13 mouse cellular contexts compared by ENCODE assay signal in genomic region chr12:86961589-86962344, GRCm38 (mm10). TPM values are rescaled to one million over a fixed set of nuclear protein-coding genes. Genes with fewer than 3 reads are reported as not detected.
DNase-seq lines count a peak whose midpoint lies in the region; ATAC-seq and TF ChIP-seq lines count a peak whose summit lies in the region.
"Had no signal": no experiment of that assay in that cellular context is flagged by ENCODE, and none has a peak within 500 bp of the region (broad histone marks: within the 10 kb centered on the region; RNA-seq: fewer than 3 reads in every experiment).

No protein-coding gene starts in this region.

- no peak for TF ChIP-seq CTCF in kidney, adult 2 months (conservative IDR thresholded peaks at IDR 0.05; ENCODE audit: insufficient read depth, insufficient read length, low read depth, low read length)

- peaks cover 7% of the 10 kb centered on the region; the same call in 1 of the 2 replicates for H3K4me1 ChIP-seq in forebrain, embryonic 12.5 days
- no peaks in the 10 kb centered on the region for H3K4me1 ChIP-seq in forebrain, embryonic 14.5 days (ENCODE audit: control insufficient read depth, insufficient read depth, low read length)
- no peaks in the 10 kb centered on the region for H3K4me1 ChIP-seq in kidney, adult 2 months (ENCODE audit: control insufficient read depth, insufficient read depth, low read length)
- no peaks in the 10 kb centered on the region for H3K4me1 ChIP-seq in liver, embryonic 12.5 days
- H3K4me1 ChIP-seq: embryonic facial prominence, embryonic 12.5 days; hindbrain, embryonic 15.5 days had no signal

- peak overlapping the region; percentile 25; the same call in 1 of the 2 replicates for H3K27ac ChIP-seq in forebrain, embryonic 12.5 days
- no peak overlapping the region for H3K27ac ChIP-seq in forebrain, embryonic 14.5 days (ENCODE audit: low read depth, low read length)
- no peak overlapping the region for H3K27ac ChIP-seq in kidney, adult 2 months (ENCODE audit: insufficient read depth, low read depth, low read length)
- H3K27ac ChIP-seq in liver, embryonic 12.5 days: no peak overlapping the region
- H3K27ac ChIP-seq: embryonic facial prominence, embryonic 12.5 days; hindbrain, embryonic 15.5 days had no signal

- no peaks in the 10 kb centered on the region for H3K27me3 ChIP-seq in forebrain, embryonic 12.5 days
- no peaks in the 10 kb centered on the region for H3K27me3 ChIP-seq in forebrain, embryonic 14.5 days (replicated peaks; ENCODE audit: control insufficient read depth, insufficient read depth, low read length)
- no peaks in the 10 kb centered on the region for H3K27me3 ChIP-seq in kidney, adult 2 months (replicated peaks; ENCODE audit: control insufficient read depth, insufficient read depth, low read length)
- no peaks in the 10 kb centered on the region for H3K27me3 ChIP-seq in liver, embryonic 12.5 days (replicated peaks)
- H3K27me3 ChIP-seq: embryonic facial prominence, embryonic 12.5 days; hindbrain, embryonic 15.5 days; Patski had no signal

- no peak for DNase-seq in forebrain, embryonic 14.5 days (ENCODE audit: low spot score)
- peak; percentile 47 for DNase-seq in urinary bladder, postnatal 25 days (ENCODE audit: low spot score)
- DNase-seq in urinary bladder, postnatal 10 days (ENCODE audit: low spot score): no peak
- peak; percentile 77 to 83 for DNase-seq in lung, adult 18-20 months
- no peak for DNase-seq in kidney, adult 2 months
- no peak for DNase-seq in kidney, postnatal 14 days
- DNase-seq: liver had no signal

- no peak overlapping the region for H3K9ac ChIP-seq in forebrain, embryonic 12.5 days
- no peak overlapping the region for H3K9ac ChIP-seq in forebrain, embryonic 14.5 days (ENCODE audit: low read length)
- no peak overlapping the region for H3K9ac ChIP-seq in liver, embryonic 12.5 days
- H3K9ac ChIP-seq: embryonic facial prominence, embryonic 12.5 days; hindbrain, embryonic 15.5 days had no signal

- no peak overlapping the region for H3K4me2 ChIP-seq in forebrain, embryonic 12.5 days
- no peak overlapping the region for H3K4me2 ChIP-seq in forebrain, embryonic 14.5 days (ENCODE audit: low read length)
- no peak overlapping the region for H3K4me2 ChIP-seq in liver, embryonic 12.5 days
- H3K4me2 ChIP-seq: embryonic facial prominence, embryonic 12.5 days; hindbrain, embryonic 15.5 days had no signal

- no peaks in the 10 kb centered on the region for H3K9me3 ChIP-seq in forebrain, embryonic 12.5 days
- H3K9me3 ChIP-seq in forebrain, embryonic 14.5 days (replicated peaks; ENCODE audit: control insufficient read depth, low read length): no peaks in the 10 kb centered on the region
- no peaks in the 10 kb centered on the region for H3K9me3 ChIP-seq in liver, embryonic 12.5 days (replicated peaks)
- H3K9me3 ChIP-seq: embryonic facial prominence, embryonic 12.5 days; hindbrain, embryonic 15.5 days had no signal

- H3K4me3 ChIP-seq in forebrain, embryonic 12.5 days (replicated peaks): no peak overlapping the region
- no peak overlapping the region for H3K4me3 ChIP-seq in forebrain, embryonic 14.5 days (ENCODE audit: low read depth, low read length)
- no peak overlapping the region for H3K4me3 ChIP-seq in kidney, adult 2 months (ENCODE audit: insufficient read depth, low read depth, low read length)
- H3K4me3 ChIP-seq in liver, embryonic 12.5 days: no peak overlapping the region
- H3K4me3 ChIP-seq: embryonic facial prominence, embryonic 12.5 days; hindbrain, embryonic 15.5 days had no signal

- no peak for ATAC-seq in forebrain, embryonic 12.5 days (ENCODE audit: low FRiP score)
- no peak for ATAC-seq in forebrain, embryonic 14.5 days
- no peak for ATAC-seq in liver, embryonic 12.5 days
- ATAC-seq: Patski had no signal

- TF ChIP-seq POLR2A in kidney, adult 2 months (IDR thresholded peaks at IDR 0.05; ENCODE audit: low read depth, low read length): no peak

- peaks cover 80% of the 10 kb centered on the region for H3K36me3 ChIP-seq in forebrain, embryonic 12.5 days (replicated peaks)
- H3K36me3 ChIP-seq in forebrain, embryonic 14.5 days (ENCODE audit: control insufficient read depth, insufficient read depth, low read length): peaks cover 83% of the 10 kb centered on the region
- peaks cover 3% of the 10 kb centered on the region for H3K36me3 ChIP-seq in kidney, adult 2 months (ENCODE audit: control insufficient read depth, insufficient read depth, low read length)
- peaks cover 81% of the 10 kb centered on the region for H3K36me3 ChIP-seq in liver, embryonic 12.5 days

- WGBS in forebrain, embryonic 12.5 days: 80% methylated on average over 11 of the region's 11 CpGs
- WGBS in forebrain, embryonic 14.5 days: 78% methylated on average over 11 of the region's 11 CpGs
- WGBS in kidney, adult 2 months: 90% methylated on average over 11 of the region's 11 CpGs
- 87% methylated on average over 11 of the region's 11 CpGs for WGBS in liver, embryonic 12.5 days (ENCODE audit: insufficient replicate concordance)

RNA-seq across cellular contexts. Expression of gene Cipc, which starts 14.9 kb away (rescaled TPM):
- polyA plus RNA-seq in forebrain, embryonic 12.5 days (2016; fragmentation: Nextera tagmentation; extraction: Ambion mirVana): 49.5 and 51.4 TPM in 2 replicates
- polyA plus RNA-seq in forebrain, embryonic 14.5 days (2014; fragmentation: Nextera tagmentation; extraction: Ambion mirVana): 47.5 and 57.0 TPM in 2 replicates
- polyA plus RNA-seq in kidney, adult 2 months (2012; rRNA removed): 28.8 and 34.2 TPM in 2 replicates
- 18.0 and 19.2 TPM in 2 replicates for polyA plus RNA-seq in liver, embryonic 12.5 days (2016; fragmentation: Nextera tagmentation; extraction: Ambion mirVana)

RNA-seq across cellular contexts. Expression of gene Zdhhc22, which starts 28.5 kb away (rescaled TPM):
- 1.1 and 1.6 TPM in 2 replicates for polyA plus RNA-seq in forebrain, embryonic 12.5 days (2016; fragmentation: Nextera tagmentation; extraction: Ambion mirVana)
- polyA plus RNA-seq in forebrain, embryonic 14.5 days (2014; fragmentation: Nextera tagmentation; extraction: Ambion mirVana): 4.3 and 5.5 TPM in 2 replicates
- 0.14 TPM in 1 of 2 replicates, not detected in the other for polyA plus RNA-seq in kidney, adult 2 months (2012; rRNA removed)
- not detected in 2 replicates for polyA plus RNA-seq in liver, embryonic 12.5 days (2016; fragmentation: Nextera tagmentation; extraction: Ambion mirVana)
- polyA plus RNA-seq: C2C12, Patski had no signal

RNA-seq across cellular contexts. Expression of gene Tmem63c, which starts 59.4 kb away (rescaled TPM):
- polyA plus RNA-seq in forebrain, embryonic 12.5 days (2016; fragmentation: Nextera tagmentation; extraction: Ambion mirVana): 1.5 and 1.6 TPM in 2 replicates
- polyA plus RNA-seq in forebrain, embryonic 14.5 days (2014; fragmentation: Nextera tagmentation; extraction: Ambion mirVana): 5.9 and 8.9 TPM in 2 replicates
- 0.10 and 0.19 TPM in 2 replicates for polyA plus RNA-seq in kidney, adult 2 months (2012; rRNA removed)
- not detected in 2 replicates for polyA plus RNA-seq in liver, embryonic 12.5 days (2016; fragmentation: Nextera tagmentation; extraction: Ambion mirVana)
- polyA plus RNA-seq: C2C12, Patski had no signal

Comparison
In these comparisons a context has a peak if more than half of its experiments do, and no peak if none do; other contexts are left out.
1. DNase-seq: peak in urinary bladder, postnatal 25 days (single experiment) and lung, adult 18-20 months (2 of 2); none in forebrain, embryonic 14.5 days (single experiment), urinary bladder, postnatal 10 days (single experiment), kidney, adult 2 months (single experiment) and kidney, postnatal 14 days (single experiment).